13 mouse cellular contexts compared by ENCODE assay signal in the genomic region with DNA sequence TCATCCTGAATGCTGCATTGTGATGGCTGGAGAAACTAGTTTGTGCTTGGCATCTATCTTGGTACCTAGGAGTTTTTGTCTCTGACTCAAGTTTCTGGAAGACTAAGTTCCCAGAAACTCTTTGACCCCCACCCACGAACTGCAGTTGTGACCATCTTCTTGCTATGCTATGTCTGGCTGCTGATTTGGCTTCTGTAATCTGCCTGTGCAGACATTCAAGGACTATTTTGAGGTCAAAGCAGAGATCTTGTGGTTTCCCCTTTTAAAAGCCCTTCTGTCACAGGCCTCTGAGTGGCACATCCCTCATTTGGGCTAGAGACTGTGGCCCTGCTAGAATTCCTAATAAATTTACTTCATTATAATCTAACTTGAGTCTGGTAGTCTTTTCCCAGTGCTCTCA.
"Had no signal": no experiment of that assay in that cellular context is flagged by ENCODE, and none has a peak within 500 bp of the region (broad histone marks: within the 10 kb centered on the region; RNA-seq: fewer than 3 reads in every experiment).

No protein-coding gene starts in this region.

- H3K4me2 ChIP-seq: limb, embryonic 13.5 days; liver, embryonic 13.5 days; midbrain, embryonic 13.5 days; neural tube, embryonic 15.5 days had no signal

- H3K36me3 ChIP-seq: limb, embryonic 13.5 days; liver, embryonic 13.5 days; midbrain, embryonic 13.5 days; neural tube, embryonic 15.5 days had no signal

- ATAC-seq: midbrain, embryonic 13.5 days had no signal

- H3K4me3 ChIP-seq: layer of hippocampus, adult 2 months; limb, embryonic 13.5 days; liver, embryonic 13.5 days; midbrain, embryonic 13.5 days; myocyte; neural tube, embryonic 15.5 days had no signal

- H3K9ac ChIP-seq: limb, embryonic 13.5 days; liver, embryonic 13.5 days; midbrain, embryonic 13.5 days; neural tube, embryonic 15.5 days had no signal

- H3K4me1 ChIP-seq: limb, embryonic 13.5 days; liver, embryonic 13.5 days; neural tube, embryonic 15.5 days had no signal

- DNase-seq: kidney, adult 18-20 months; kidney, postnatal 4 days; liver, embryonic 13.5 days; lung, adult 18-20 months; retina, postnatal 1 day; right cerebral cortex, postnatal 14 days; thymus, adult 18-20 months; thymus, postnatal 14 days had no signal

- H3K27ac ChIP-seq: layer of hippocampus, adult 2 months; limb, embryonic 13.5 days; liver, embryonic 13.5 days; midbrain, embryonic 13.5 days; neural tube, embryonic 15.5 days had no signal

- H3K9me3 ChIP-seq: limb, embryonic 13.5 days; liver, embryonic 13.5 days; midbrain, embryonic 13.5 days; neural tube, embryonic 15.5 days had no signal

- H3K27me3 ChIP-seq: neural tube, embryonic 15.5 days had no signal
